Mouse (Mus musculus) limb, embryonic 10.5 days (tissue): ENCODE results near the gene Kcnma1. TPM values are rescaled to one million over a fixed set of nuclear protein-coding genes. Genes with fewer than 3 reads are reported as not detected.

Experiments used
- DNase-seq: peaks from one replicate; pipeline ENCODE4 v3.0.0-alpha.2; 2017; ENCODE audit warnings: low spot score
- H3K27ac ChIP-seq: fragments of 300-500 bp; sonication (generic); 2 replicates; pipeline ENCODE4 v1.5.1; 2016; ENCODE audit warnings: mild to moderate bottlenecking
- H3K27me3 ChIP-seq: fragments of 300-500 bp; sonication (generic); 2 replicates; pipeline ENCODE4 v1.6.1; 2016; ENCODE audit warnings: low read depth, mild to moderate bottlenecking; ENCODE audit not compliant: poor library complexity, severe bottlenecking
- H3K36me3 ChIP-seq: fragments of 300-500 bp; sonication (generic); 2 replicates; pipeline ENCODE4 v1.6.1; 2016; ENCODE audit warnings: mild to moderate bottlenecking, moderate library complexity
- H3K4me1 ChIP-seq: fragments of 300-500 bp; sonication (generic); 2 replicates; pipeline ENCODE4 v1.6.1; 2016
- H3K4me3 ChIP-seq: fragments of 300-500 bp; sonication (generic); 2 replicates; pipeline ENCODE4 v1.5.1; 2016; ENCODE audit warnings: mild to moderate bottlenecking, moderate library complexity
- H3K9me3 ChIP-seq: fragments of 300-500 bp; sonication (generic); replicated peaks from 2 replicates; pipeline ENCODE4 v1.6.1; 2016; ENCODE audit warnings: mild to moderate bottlenecking
- WGBS: fragments of 180-500 bp; shearing (Covaris S2); methylation state at CpG from one replicate; pipeline ENCODE4 v1.1.7; 2016; 5-methylcytosine and 5-hydroxymethylcytosine counted together
- polyA plus RNA-seq: library from polyadenylated mRNA; unstranded; fragments of >200 nt; fragmentation: Nextera tagmentation; extraction: Ambion mirVana; gene quantifications from 2 replicates; pipeline ENCODE4 v1.2.1, GENCODE M21; 2016

Gene Kcnma1
- polyA plus RNA-seq, 1 experiment from 2014 or later: 0.86 TPM

DNA sequence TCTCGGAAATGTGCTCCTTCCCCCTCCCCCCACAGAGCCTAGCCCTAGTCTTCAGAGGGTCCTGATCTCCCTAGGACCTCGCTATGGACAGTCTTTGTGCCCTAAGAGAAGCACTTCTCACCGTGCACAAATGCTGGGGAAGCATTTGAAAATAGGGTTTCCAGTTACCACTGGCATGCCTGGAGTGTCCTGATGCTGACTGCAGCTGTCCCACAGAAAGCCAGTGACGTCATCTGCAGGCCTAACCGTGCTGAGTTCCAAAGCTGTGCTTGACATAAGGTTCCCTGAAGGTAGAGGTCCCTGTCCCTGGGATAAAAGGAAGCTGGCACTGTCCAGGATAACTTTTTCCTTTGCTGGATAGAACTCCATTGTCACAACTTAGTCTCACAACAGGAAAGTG is 71.1 kb downstream of the Kcnma1 start:
- no peaks in the 10 kb centered on the region for H3K36me3 ChIP-seq

DNA sequence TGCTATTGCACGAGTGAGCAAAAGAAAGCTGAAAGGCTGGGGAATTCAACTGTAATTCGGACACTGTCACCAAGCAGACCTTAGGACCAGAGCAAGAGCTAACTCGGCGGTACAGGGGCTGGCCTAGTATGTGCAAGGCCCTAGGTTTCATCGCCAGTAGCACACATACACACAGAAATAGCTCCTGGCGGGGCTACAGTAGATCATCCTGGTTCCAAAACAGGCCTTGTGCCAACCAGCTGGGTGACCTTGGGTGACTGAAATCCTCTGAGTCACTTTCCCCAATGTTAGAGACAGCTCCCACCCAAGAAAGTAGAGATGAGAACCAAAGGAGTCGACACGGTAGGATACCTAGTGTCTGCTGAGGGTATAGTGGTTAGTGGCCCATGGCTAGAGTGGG is 72.2 kb downstream of the Kcnma1 start:
- H3K4me3 ChIP-seq: no peak overlapping the region
- no peaks in the 10 kb centered on the region for H3K36me3 ChIP-seq
- no peak for DNase-seq
- H3K27me3 ChIP-seq: no peaks in the 10 kb centered on the region
- no peak overlapping the region for H3K27ac ChIP-seq
- H3K9me3 ChIP-seq: no peaks in the 10 kb centered on the region
- 93% methylated on average over 8 of the region's 8 CpGs for WGBS
- H3K4me1 ChIP-seq: peaks cover 7% of the 10 kb centered on the region

More for the DNA sequence above, 71.1 kb downstream of the Kcnma1 start:
- H3K27me3 ChIP-seq: no peaks in the 10 kb centered on the region
- no peak overlapping the region for H3K4me3 ChIP-seq
- H3K27ac ChIP-seq: no peak overlapping the region
- H3K4me1 ChIP-seq: peaks cover 7% of the 10 kb centered on the region
- DNase-seq: no peak
- no peaks in the 10 kb centered on the region for H3K9me3 ChIP-seq
- WGBS: 69% methylated on average over 5 of the region's 5 CpGs

DNA sequence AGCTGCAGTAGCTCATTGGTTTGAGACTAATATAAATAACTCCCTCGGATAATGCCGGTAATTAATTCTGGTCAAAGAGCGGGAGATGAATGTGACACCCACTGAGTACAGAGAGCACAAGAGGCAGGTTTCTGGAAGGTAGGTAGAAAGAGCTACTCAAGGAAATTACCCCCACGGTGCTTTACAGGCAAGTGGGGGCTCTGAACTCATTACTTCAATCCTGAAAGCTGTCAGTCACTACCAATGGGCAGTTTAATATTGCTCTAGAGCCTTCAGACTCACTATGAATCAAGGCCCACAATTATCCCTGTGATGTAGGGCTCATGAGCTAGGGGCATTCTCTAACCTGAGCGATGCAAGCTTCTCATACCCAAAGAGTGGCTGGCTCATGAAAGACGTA is 79.3 kb downstream of the Kcnma1 start:
- Histone ChIP-seq H3K36me3 (no peaks in the 10 kb centered on the region), H3K27ac (no peak overlapping the region), H3K4me1 (peaks cover 6% of the 10 kb centered on the region), H3K27me3 (no peaks in the 10 kb centered on the region), H3K9me3 (no peaks in the 10 kb centered on the region), H3K4me3 (no peak overlapping the region)
- 89% methylated on average over 6 of the region's 6 CpGs for WGBS
- no peak for DNase-seq

GRCm38 (mm10) chr14:23931671-23932071 is 82.6 kb downstream of the Kcnma1 start:
- H3K27ac ChIP-seq: no peak overlapping the region
- no peak for DNase-seq
- WGBS: 87% methylated on average over 6 of the region's 6 CpGs
- peaks cover 6% of the 10 kb centered on the region for H3K4me1 ChIP-seq
- no peak overlapping the region for H3K4me3 ChIP-seq
- no peaks in the 10 kb centered on the region for H3K27me3 ChIP-seq
- no peaks in the 10 kb centered on the region for H3K36me3 ChIP-seq
- no peaks in the 10 kb centered on the region for H3K9me3 ChIP-seq

DNA sequence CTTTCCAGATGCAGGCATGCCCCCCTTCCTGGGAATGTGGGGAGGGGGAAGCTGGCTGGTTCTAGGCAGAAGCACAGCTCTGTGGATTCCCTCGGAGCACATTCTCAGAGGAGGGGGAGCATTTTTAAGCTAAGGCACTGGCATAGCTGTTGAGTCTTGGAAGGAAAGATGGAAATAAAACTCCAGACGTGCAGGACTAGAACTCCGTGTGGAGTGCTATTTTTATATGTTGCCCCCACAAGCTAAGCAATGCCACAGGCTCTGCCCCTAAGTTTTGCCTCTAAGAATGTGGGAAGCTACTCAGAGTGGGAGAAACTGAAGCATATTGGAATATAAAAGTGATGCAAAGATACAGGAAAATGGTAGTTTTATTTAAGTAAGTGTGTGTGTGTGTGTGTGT is 85.1 kb downstream of the Kcnma1 start:
- 88% methylated on average over 3 of the region's 3 CpGs for WGBS
- Histone ChIP-seq H3K4me1 (peaks cover 6% of the 10 kb centered on the region), H3K27me3 (no peaks in the 10 kb centered on the region), H3K36me3 (no peaks in the 10 kb centered on the region), H3K27ac (no peak overlapping the region), H3K9me3 (no peaks in the 10 kb centered on the region), H3K4me3 (no peak overlapping the region)
- DNase-seq: no peak

DNA sequence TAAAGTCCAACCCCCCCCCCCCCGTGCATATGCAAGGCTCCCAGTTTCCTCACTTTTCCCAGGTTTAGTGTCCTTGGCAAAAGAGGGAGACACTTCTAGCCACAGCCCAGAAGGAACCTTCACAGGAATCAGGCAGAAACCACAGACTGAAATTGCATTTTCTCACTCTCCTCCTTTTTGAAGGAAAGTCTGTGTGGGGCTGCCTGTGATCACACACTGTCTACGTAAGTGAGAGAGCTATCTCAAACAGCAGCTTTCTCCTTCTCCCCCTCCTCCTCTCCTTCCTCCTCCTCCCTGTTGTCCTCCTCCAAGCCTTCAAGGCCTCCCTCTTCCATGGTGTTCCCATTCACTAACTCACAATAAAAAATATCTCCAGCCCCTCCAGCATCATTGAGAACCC is 90.9 kb downstream of the Kcnma1 start:
- Histone ChIP-seq H3K36me3 (no peaks in the 10 kb centered on the region), H3K27me3 (no peaks in the 10 kb centered on the region), H3K9me3 (no peaks in the 10 kb centered on the region), H3K27ac (no peak overlapping the region), H3K4me3 (no peak overlapping the region), H3K4me1 (no peaks in the 10 kb centered on the region)
- no peak for DNase-seq
- WGBS: 82% methylated on average over 2 of the region's 2 CpGs

DNA sequence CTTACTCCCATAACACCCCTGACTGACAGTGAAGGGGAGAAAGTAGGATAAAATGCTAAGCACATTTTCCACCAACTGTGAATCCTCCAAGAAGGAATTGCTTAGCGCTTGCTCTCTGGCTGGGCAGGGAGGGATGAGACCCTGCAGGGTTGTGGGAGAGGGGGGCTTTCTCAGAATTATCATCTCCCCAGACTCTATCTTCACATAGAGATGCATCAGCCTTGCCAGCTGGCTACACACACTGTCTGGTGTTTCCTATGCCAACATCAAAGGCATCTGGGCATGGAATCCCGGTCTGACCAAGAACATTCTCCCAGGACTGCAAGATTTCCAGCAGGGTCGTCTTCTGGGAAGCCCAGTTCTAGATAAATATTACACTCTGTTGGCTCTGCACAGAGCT is 91.5 kb downstream of the Kcnma1 start:
- Histone ChIP-seq H3K36me3 (no peaks in the 10 kb centered on the region), H3K4me1 (no peaks in the 10 kb centered on the region), H3K27me3 (no peaks in the 10 kb centered on the region), H3K27ac (no peak overlapping the region), H3K4me3 (no peak overlapping the region), H3K9me3 (no peaks in the 10 kb centered on the region)
- no peak for DNase-seq
- WGBS: 89% methylated on average over 3 of the region's 3 CpGs

DNA sequence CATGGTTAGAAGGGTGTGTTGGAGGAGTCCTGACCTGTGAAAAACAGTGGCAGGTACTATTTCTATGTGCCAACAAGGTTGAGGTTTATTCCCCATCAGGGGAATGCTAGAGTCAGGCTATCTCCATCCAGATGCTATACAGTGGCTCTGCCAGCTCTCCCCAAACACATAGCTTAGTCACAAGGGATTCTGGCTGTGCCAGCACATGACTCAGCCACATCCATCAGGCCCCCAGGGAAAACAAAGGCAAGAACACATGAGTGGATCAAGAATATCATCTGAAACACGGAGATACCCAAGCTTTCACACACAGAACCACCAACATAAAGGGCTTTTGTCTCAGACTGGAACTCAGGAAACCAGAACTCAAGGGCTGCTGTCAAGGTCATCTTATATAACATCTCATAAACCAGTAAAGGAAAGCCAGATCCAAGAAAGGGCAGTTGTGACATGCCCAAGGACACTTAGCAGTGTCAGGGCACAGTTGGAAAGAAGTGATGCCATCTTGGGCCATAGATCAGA is 103.1 kb downstream of the Kcnma1 start:
- H3K27me3 ChIP-seq: no peaks in the 10 kb centered on the region
- DNase-seq: no peak
- no peak overlapping the region for H3K4me3 ChIP-seq
- no peaks in the 10 kb centered on the region for H3K9me3 ChIP-seq
- no peak overlapping the region for H3K27ac ChIP-seq
- no peaks in the 10 kb centered on the region for H3K36me3 ChIP-seq
- H3K4me1 ChIP-seq: no peaks in the 10 kb centered on the region
- WGBS: 70% methylated on average over 1 of the region's 1 CpGs

GRCm38 (mm10) chr14:23908564-23908963 is 105.7 kb downstream of the Kcnma1 start:
- no peaks in the 10 kb centered on the region; the same call in 1 of the 2 replicates for H3K4me1 ChIP-seq
- H3K27ac ChIP-seq: no peak overlapping the region
- DNase-seq: no peak
- no peaks in the 10 kb centered on the region for H3K27me3 ChIP-seq
- no peaks in the 10 kb centered on the region for H3K9me3 ChIP-seq
- no peaks in the 10 kb centered on the region for H3K36me3 ChIP-seq
- H3K4me3 ChIP-seq: no peak overlapping the region
- 87% methylated on average over 5 of the region's 5 CpGs for WGBS

DNA sequence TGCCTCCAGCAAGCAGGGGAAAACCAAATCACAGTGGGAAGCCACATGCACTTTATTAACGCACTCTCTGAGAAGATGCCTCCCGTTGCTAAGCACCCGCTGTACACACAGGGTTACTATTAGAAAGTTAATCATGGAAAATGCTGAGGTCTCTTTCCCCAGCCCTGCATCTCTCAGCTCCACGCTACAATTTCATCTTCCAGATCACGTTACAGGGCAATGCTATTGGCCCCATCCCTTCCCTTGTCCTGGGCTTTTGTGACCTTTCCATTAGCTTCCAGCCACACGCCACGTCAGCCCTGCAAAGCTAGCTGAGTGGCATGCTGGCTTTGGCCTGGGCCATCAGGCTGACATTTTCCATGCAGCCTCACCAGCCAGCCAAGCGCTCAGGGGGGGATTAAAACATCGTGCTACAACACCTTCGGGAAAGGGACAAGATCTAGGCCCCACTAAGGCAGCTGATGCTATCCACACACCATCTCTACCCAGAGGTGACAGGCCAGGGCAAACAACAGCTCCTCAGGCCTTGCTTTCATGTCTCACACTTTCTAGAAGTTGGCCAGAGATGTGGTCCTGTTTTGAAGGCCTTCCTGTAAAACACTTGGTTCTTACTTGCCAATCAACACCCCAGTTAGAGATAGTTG is 111.5 kb downstream of the Kcnma1 start:
- Histone ChIP-seq H3K4me1 (peaks cover 10% of the 10 kb centered on the region), H3K4me3 (no peak overlapping the region), H3K36me3 (no peaks in the 10 kb centered on the region), H3K27me3 (peaks cover 12% of the 10 kb centered on the region; the same call in 1 of the 2 replicates), H3K27ac (peak overlapping the region; percentile 23; the same call in 1 of the 2 replicates), H3K9me3 (no peaks in the 10 kb centered on the region)
- 25% methylated on average over 10 of the region's 10 CpGs for WGBS
- peak; percentile 40 for DNase-seq

DNA sequence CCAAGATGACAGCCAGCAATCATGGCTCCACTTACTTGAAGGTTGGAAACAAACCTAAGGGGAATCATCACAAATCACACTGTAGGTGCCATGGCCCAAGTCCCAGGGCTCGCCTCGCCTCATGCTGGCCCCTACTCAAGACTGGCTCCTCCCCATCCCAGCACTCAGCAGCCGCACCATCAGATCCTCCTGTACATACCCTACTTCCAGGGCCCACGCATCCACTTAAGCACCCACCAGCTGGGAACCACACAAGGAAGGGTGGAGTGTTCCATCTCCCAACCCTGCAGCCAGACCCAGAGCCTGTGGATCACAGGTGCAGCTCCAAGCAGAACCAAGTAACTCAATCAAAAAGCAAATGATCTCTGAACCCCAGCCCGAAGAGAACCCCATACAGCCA is 114.8 kb downstream of the Kcnma1 start:
- DNase-seq: no peak
- 85% methylated on average over 5 of the region's 5 CpGs for WGBS
- H3K4me1 ChIP-seq: peaks cover 10% of the 10 kb centered on the region

DNA sequence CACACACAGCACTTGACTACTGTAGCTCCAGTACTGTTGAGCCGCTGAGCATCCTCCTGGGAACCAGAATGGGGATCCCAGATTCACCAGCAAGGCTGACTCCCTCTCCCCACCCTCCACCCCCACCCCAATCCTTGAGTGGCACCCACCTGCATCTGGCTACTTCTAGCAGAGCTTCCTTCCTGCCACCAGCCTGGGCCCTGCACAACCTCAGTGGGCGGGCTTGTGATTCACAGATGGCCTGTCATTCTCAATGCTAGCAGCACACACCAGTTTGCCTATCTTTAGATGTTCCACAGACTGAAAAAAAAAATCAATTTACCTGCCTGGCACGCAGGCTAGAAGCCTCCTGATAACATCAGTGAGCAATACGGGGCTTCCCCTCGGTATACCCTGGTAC is 116.5 kb downstream of the Kcnma1 start:
- Histone ChIP-seq H3K27ac (no peak overlapping the region), H3K27me3 (peaks cover 12% of the 10 kb centered on the region; the same call in 1 of the 2 replicates), H3K4me3 (no peak overlapping the region), H3K9me3 (no peaks in the 10 kb centered on the region), H3K36me3 (no peaks in the 10 kb centered on the region), H3K4me1 (peaks cover 6% of the 10 kb centered on the region)
- DNase-seq: no peak
- WGBS: 80% methylated on average over 5 of the region's 5 CpGs

More for the DNA sequence above, 114.8 kb downstream of the Kcnma1 start:
- Histone ChIP-seq H3K27ac (no peak overlapping the region), H3K36me3 (no peaks in the 10 kb centered on the region), H3K9me3 (no peaks in the 10 kb centered on the region), H3K4me3 (no peak overlapping the region), H3K27me3 (peaks cover 12% of the 10 kb centered on the region; the same call in 1 of the 2 replicates)

GRCm38 (mm10) chr14:23896036-23896435 is 118.3 kb downstream of the Kcnma1 start:
- DNase-seq: no peak
- no peak overlapping the region for H3K27ac ChIP-seq
- no peak overlapping the region for H3K4me3 ChIP-seq
- H3K9me3 ChIP-seq: no peaks in the 10 kb centered on the region
- no peaks in the 10 kb centered on the region for H3K4me1 ChIP-seq
- H3K27me3 ChIP-seq: peaks cover 12% of the 10 kb centered on the region; the same call in 1 of the 2 replicates
- WGBS: 83% methylated on average over 3 of the region's 3 CpGs
- H3K36me3 ChIP-seq: no peaks in the 10 kb centered on the region
